Mouse (Mus musculus) spleen, postnatal 4 days (tissue): ENCODE measurements around the gene Stmn3.

Experiments used
- DNase-seq, 2 experiments: peaks; one replicate each; pipeline ENCODE4 v3.0.0; 2022; ENCODE audit warnings: low spot score in 2 of 2

Stmn3 gene

GRCm38 (mm10) chr2:181286629-181287337 lies 27.5 kb downstream of the Stmn3 start:
- DNase-seq = no peak

- no peak for DNase-seq
These were observed 34.3 kb downstream of the Stmn3 start for GRCm38 (mm10) chr2:181279968-181280367.

DNA sequence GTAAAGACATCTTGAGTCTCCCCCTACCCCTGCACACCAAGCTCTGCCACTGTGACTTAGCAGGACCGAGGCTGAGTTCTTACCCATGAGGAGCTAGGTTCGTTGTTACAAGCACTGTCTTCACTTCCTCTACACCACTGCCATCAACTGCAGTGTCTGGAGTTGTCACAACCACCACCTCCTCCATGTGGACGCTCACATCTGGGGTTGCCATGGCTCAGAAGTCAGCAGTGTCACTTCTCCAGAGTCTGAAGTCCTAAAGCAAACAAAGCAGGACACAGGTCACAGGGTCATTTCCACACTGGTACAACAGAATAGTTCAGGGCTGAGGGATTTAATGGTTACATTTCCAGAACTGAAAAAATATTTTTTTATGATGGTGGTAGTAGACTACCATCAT lies 36.4 kb downstream of the Stmn3 start:
- no peak for DNase-seq

- DNase-seq = no peak
These were observed 37.5 kb downstream of the Stmn3 start for GRCm38 (mm10) chr2:181276766-181277165.

DNA sequence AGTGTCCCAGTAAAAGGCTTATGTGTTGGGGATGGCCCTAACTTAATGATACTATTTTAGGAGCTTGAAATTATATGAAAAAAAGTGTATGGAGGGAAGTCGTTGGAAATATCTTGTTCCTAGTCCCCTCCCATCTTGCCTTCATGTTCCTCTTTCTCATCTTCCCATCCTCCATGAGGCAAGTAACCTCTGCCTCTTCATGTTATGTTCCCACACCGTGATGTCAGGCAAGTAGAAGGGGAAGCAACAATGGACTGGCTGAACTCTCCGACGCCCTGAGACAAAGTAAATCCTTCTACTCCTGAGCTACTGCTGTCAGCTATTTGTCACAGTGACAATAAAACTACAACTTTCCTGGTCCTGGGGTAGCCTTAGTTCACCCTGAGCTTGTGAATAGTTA lies 39.7 kb downstream of the Stmn3 start:
- DNase-seq = no peak

GRCm38 (mm10) chr2:181273829-181274228 lies 40.5 kb downstream of the Stmn3 start:
- DNase-seq = no peak

GRCm38 (mm10) chr2:181272092-181272491 lies 42.2 kb downstream of the Stmn3 start:
- DNase-seq = no peak

DNA sequence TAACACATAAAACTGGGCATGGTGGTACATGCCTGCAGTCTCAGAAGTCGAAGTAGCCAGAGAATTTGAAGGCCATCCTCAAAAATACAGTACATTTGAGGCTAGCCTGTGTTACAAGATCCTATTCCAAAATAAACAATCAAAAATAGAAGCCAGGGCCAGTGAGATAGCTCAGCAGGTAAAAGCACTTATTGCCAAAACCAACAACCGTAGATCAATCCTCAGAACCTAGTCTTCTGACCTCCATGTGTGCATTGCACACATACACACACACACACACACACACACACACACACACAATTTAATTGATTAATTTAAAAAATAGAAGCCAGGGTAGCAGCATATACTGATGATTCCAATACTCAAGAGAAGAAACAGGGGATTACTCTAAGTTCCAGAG lies 47.5 kb downstream of the Stmn3 start:
- DNase-seq = no peak
